Mouse (Mus musculus) megakaryocyte, embryonic 14.5 days (primary cell): ENCODE results near the gene Gm2a.

Source experiments
- FLI1 ChIP-seq: IDR thresholded peaks from 2 replicates; pipeline ENCODE4 v1.6.1; 2012; ENCODE audit warnings: low read length, inconsistent platforms, mixed read lengths
- GATA1 ChIP-seq: IDR thresholded peaks from 3 replicates; pipeline ENCODE4 v1.6.1; 2012; ENCODE audit warnings: mixed read lengths, low read length, inconsistent platforms, borderline replicate concordance

GRCm38 (mm10) chr11:55096731-55097462, 1.0 kb upstream of the Gm2a start:
- TF ChIP-seq GATA1, result no peak
- no peak for TF ChIP-seq FLI1
